Mouse (Mus musculus) ovary, postnatal 14 days (tissue): Measurements from ENCODE around the gene Epb41.

ENCODE experiments used
- DNase-seq: peaks from one replicate; pipeline ENCODE4 v3.0.0; 2022; ENCODE audit warnings: low spot score

The Epb41 gene

DNA sequence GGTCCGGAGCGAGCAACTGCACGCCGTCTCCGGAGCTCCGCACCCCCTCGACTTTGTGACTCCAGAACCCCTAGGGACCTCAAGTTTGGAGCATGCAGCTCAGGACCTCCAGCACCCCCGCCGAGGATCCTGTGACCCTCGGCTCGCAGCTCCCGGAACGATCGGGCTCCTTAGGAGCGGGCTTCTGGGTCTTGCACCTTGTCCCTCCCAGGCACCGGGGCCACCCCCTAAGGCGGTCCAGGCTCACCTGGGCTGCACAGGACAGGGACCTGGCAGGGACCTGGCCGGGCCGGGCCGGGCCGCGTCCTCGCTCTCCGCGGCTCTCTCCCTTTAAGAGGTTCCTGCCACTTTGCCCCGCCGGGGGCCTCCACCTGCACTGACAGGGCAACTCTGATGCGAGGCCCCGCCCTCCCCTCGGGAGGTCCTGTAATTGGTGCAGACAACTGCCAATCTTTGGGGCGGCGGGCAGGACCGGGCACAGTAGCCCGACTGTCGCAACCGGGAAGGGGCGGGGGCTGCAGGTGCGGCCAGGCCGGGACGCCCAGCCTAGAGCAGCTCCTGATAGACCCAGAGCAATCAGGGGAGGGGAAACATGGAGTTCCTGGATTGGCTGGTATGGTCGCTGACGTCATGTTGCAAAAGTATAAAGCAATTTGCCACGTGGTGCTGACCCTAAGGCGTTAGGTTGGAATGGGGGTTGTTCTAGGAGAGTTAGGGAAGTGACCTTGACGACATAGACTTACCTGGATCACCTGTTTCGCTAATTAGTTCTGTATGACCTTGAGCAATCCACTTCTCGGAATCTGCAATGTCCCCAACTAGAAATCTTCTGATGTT is at the start of gene Epb41:
Gene Epb41, minus strand, starts transcription at position 389 of the 837 bp plus-strand sequence.
- DNase-seq: peak; percentile 95

DNA sequence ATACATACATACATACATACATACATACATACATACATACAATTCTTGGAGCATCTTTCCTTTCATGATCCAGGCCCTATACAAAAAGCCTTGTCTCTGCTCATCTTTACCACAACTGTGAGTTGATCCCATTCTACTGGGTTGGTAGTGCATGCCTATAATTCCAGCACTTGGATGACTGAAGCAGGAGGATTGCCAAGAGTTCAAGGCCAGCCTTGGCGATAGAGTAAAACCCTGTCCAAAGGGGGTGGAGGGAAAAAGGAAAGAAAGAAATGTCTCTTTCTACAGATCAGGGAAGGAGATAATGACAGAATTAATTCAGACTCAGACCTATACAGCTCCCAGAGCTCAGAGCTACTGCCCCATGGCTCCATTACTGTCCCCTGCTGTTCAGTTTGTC is 48.0 kb upstream of the Epb41 start:
- no peak for DNase-seq

GRCm38 (mm10) chr4:132121674-132122073 is 46.6 kb upstream of the Epb41 start:
- DNase-seq: no peak

GRCm38 (mm10) chr4:132119566-132119965 is 44.4 kb upstream of the Epb41 start:
- DNase-seq: no peak

DNA sequence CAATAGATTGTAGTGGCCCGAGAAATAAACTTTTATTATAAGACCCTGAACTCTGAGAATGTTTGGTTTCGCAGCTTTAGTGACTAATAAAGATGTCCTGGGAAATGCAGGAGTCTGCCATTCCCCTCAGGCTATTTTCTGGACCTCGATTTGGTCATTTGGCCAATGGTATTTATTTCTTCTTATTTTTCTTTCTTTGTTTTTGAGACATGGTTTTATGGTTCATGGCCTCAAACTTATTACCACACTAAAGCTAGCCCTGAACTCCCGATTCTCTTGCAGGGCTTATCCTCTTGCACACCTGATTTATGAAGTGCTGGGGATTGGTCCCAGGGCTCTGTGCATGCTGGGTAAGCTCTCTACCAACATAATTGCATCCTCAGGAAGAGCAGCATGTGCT is 41.2 kb upstream of the Epb41 start:
- DNase-seq: no peak

DNA sequence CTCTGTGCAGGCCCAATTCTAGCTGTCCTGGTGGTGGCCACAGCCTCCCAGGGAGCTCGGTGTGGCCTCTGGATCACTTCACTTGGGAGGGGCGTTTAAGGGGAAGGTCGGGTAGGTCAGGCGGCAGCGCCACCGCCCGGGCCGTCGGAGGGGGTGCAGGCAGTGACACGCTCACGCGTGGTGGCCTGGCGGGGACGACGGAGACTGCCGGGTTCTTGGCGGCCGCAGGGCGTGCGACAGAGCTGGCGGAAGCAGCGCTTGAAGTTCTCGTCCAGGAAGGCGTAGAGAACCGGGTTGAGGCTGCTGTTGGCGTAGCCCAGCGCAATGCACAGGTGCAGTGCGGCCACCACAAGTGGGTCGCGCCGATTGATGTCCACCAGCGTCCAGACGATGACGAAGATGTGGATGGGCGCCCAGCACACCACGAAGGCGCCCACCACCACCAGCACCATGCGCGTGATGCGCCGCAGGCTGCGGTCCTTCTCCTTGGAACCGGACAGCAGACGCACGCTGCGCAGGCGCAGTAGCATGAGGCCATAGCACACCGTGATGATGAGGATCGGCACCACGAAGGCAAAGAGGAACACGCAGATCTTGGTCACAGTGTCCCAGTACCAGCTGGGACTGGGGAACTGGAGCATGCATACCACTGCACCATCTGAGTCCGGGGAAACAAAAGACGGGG is 38.4 kb upstream of the Epb41 start:
- DNase-seq: no peak

- DNase-seq: no peak
These were observed 36.1 kb upstream of the Epb41 start for GRCm38 (mm10) chr4:132111227-132111626.

DNA sequence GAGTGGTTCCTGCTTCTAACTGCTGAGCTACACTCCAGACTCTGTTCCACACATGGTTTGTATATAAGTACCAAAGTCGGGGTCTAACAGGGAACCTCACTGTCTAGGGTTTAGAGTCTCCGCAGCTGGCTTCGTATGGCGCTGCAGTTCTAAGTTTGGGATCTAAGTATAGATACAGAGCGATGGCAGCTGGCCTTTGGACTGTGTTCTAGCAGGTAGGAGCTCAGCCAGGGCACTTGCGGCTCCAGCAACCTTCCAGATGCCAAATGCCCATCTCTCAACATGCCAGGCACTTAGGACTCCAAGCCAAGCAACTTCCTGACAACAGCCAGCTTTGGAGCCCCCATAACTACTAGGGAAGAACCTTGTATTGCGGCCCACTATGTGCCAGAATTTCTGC is 33.1 kb upstream of the Epb41 start:
- DNase-seq: no peak

GRCm38 (mm10) chr4:132101152-132101551 is 26.0 kb upstream of the Epb41 start:
- DNase-seq: no peak

DNA sequence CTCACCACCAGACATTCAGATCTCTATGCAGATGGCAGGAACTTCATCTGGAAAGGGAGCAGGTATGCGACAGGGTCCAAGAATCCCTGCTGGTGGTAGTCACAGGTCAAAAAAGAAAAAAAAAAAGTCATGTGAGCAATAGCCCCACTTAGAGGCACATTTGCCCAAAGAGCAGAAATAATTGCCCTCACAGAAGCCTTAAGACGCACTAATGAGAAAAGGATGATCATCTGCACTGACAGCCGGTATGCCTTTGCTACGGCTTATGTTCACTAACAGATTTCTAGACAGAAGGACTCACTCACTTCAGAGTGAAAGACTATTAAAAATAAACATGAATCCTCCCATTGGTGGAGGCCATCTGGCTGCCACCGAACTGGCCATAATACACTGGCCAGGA is 24.4 kb upstream of the Epb41 start:
- DNase-seq: no peak

- no peak for DNase-seq
These were observed 19.9 kb upstream of the Epb41 start for GRCm38 (mm10) chr4:132095043-132095442.

DNA sequence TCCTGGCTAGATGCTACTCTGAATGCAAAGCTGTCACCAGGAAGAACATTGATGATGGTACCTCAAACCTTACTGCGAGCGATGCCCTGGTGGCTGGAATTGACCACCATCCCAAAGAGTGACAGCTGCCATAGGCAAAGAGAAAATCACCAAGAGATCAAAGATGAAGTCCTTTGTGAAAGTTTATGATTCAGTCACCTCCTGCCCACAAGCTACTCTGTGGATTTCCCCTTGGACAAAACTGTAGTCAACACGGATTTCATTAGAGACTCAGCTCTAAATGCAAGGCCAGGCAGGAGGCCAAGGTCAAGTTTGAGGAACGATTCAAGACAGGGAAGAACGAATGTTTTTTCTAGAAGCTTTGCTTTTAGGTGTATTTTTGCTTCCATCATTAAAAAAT is 18.8 kb upstream of the Epb41 start:
- no peak for DNase-seq

- DNase-seq: no peak
These were observed 18.0 kb upstream of the Epb41 start for GRCm38 (mm10) chr4:132093136-132093535.

DNA sequence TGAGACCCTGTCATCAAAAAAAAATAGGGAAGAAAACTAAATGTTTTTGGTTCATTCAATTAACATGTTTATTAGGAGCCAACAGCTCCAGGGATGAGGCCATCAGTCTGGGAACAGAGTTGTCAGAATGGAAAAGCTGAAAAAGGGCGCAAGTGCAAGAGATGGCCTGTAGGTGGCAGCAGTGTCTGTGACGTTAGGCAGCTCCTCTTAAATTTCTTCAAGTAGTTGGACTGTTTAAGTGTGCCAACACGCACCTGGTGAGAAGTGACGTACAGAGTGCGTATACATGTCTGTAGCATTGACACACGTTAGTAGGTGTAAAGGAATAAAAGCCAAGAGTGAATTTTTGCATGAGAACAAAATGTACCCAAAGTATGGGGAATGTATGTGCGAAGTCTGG is 13.8 kb upstream of the Epb41 start:
- peak; percentile 49 for DNase-seq

DNA sequence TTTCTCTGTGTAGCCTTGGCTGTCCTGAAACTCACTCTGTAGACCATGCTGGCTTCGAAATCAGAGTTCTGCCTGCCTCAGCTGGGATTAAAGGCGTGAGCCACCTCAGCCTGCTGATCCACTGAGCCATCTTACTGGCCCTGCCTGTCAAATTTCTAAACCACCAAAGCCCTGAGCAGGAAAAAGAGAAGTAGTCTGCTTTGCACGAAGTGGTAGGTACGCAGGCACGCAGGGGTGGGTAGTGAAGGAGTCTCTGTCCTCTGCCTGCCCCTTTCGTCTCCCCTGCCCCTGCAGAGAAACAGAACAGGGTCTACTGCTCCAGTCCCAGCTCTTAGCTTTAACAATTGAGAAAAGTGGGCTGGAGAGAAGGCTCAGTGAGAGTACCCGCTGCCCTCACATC is 10.0 kb upstream of the Epb41 start:
- no peak for DNase-seq

DNA sequence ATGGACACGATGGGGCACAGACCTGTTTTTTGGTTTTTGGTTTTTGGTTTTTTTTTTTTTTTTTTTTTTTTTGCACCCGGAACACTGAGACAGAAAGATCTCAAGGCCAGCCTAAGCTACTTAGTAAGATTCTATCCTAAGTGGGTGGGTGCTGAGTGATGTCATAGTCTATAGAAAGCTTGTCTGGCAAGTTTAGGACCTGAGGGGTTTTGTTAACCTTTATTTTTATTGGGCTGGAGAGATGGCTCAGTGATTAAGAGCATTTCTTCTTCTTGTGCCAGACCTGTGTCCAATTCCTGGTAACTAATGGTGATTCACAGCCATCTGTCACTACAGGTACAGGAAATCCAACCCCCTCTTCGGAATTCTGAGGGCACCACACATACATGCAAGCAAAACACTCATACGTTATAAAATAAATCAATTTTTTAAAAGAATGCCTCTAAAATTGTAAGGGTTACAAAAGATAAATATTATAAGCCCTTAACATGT is 5.4 kb upstream of the Epb41 start:
- no peak for DNase-seq

DNA sequence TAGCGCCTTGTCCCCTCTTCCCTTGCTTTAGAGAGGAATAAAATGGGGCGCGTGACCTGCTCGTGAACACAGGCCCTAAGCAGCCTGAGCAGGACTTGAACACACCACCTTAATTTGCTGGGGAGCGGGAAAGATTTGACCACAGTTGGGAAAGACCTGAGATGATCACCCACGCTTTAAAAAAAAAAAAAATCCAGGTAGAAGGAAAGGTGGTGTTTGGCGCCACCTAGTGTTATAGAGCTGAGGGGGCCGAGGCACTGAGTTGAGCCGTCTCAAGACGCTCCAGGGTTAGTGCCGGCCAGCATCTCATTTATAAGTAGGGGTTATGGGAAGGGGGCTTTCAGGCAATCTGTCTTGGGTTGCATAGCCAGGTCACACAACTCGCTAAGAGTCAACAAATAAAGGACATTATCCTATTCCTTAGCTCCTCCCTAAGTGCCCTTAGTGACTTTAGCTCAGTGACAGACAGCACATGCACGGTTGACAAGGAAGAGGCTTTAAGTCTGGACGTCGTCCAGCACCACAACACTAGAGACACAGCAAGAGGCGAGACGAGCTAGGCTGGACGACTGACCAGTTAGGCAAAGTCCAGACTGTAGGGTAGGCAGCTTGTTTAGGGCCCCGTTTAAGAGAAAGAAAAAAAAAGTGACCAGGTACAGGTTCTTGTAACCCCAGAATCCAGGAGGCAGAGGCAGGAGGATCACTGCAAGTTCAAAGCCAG is 4.6 kb upstream of the Epb41 start:
- peak; percentile 70 for DNase-seq

- DNase-seq: no peak
These were observed 3.2 kb upstream of the Epb41 start for GRCm38 (mm10) chr4:132078296-132078714.

GRCm38 (mm10) chr4:132077445-132077844 is 2.3 kb upstream of the Epb41 start:
- DNase-seq: no peak

GRCm38 (mm10) chr4:132076480-132077405 is 1.6 kb upstream of the Epb41 start:
- DNase-seq: peak; percentile 13

- DNase-seq: no peak
These were observed 675 bp upstream of the Epb41 start for GRCm38 (mm10) chr4:132075796-132076195.
